Mouse (Mus musculus) lung, postnatal 4 days (tissue): ENCODE data around the gene Cfap97.
A peak's percentile ranks its signal among the peaks of the same experiment; 100 is the strongest.

Experiments used
- DNase-seq, 2 experiments: peaks; one replicate each; pipeline ENCODE4 v3.0.0; 2021

Cfap97 gene

GRCm38 (mm10) chr8:46232798-46233197, 81.2 kb downstream of the Cfap97 start:
- no peak for DNase-seq

DNA sequence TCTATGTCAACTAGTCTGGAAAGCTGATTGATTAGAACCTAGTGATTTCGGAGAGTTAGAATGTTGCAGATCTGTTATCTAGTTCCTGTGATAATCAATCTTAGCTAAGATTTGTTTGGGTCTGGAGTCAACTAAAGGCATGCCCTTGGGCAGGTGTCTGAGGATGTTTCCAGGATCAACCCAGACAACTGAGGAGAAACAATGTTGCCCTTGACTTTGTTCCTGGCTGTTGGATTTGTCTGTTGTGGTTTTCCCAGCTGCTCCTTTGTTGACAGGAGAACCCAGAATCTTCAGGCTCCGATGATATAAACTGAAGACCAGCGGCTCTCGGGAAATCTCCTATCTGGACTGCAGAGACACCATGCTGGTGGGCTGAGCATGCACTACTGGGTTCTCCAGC, 83.2 kb downstream of the Cfap97 start:
- DNase-seq: no peak

- no peak for DNase-seq
Observed at GRCm38 (mm10) chr8:46236441-46237223, 85.1 kb downstream of the Cfap97 start.

- DNase-seq: peak; percentile 59 to 80
Observed at GRCm38 (mm10) chr8:46241568-46242374, 90.2 kb downstream of the Cfap97 start.

DNA sequence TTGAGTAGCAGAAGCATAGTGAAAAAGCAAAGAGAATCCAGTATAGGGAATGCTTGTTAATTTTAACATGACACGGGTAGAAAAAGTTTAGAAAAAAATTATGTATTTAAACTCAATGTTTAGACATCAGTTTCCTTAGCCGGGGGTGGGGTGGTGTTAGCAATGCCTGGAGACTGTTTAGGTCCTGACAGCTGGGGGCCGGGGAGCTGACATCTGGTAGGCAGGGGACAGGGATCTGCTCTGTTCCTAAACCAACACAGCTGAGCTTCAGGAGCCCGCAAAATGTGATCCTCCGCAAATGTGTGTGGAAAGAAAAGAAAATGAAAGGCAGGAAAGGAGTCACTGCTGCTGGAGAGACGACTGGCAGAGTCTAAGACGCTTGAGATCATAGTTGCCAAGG, 91.4 kb downstream of the Cfap97 start:
- DNase-seq: no peak
